Mouse (Mus musculus) MEL (cell line): ENCODE results near the gene Ccdc12. TPM values are rescaled to one million over a fixed set of nuclear protein-coding genes. Genes with fewer than 3 reads are reported as not detected.

Experiments used
- DNase-seq: peaks from one replicate; pipeline ENCODE4 v3.0.0; 2011; ENCODE audit warnings: low read depth, low spot score
- H3K27ac ChIP-seq: 2 replicates; pipeline ENCODE4 v1.5.1; 2012; ENCODE audit warnings: low read depth, mild to moderate bottlenecking, control low read depth, low read length, moderate library complexity; ENCODE audit not compliant: control insufficient read depth
- H3K27me3 ChIP-seq, 2 experiments: fragments of 150-350 bp in 1 of 2; sonication (generic) in 1 of 2; 2 replicates each; pipeline ENCODE4 v1.6.1; 2012; ENCODE audit warnings: low read length in 2 of 2, mild to moderate bottlenecking in 2 of 2, improper control_type of control experiment in 1 of 2, moderate library complexity in 1 of 2; ENCODE audit not compliant: insufficient read depth in 2 of 2, control insufficient read depth in 1 of 2
- H3K36me3 ChIP-seq, 2 experiments: 2 replicates each; pipeline ENCODE4 v1.6.1; 2012 to 2014; ENCODE audit warnings: low read length in 2 of 2, improper control_type of control experiment in 1 of 2, inconsistent platforms in 1 of 2, mild to moderate bottlenecking in 1 of 2; ENCODE audit not compliant: insufficient read depth in 2 of 2, control insufficient read depth in 1 of 2
- H3K4me1 ChIP-seq, 2 experiments: fragments of 150-350 bp in 1 of 2; sonication (generic) in 1 of 2; 2 replicates each; pipeline ENCODE4 v1.6.1; 2012; ENCODE audit warnings: low read length in 2 of 2, improper control_type of control experiment in 1 of 2, mild to moderate bottlenecking in 1 of 2; ENCODE audit not compliant: insufficient read depth in 2 of 2, control insufficient read depth in 1 of 2
- H3K4me3 ChIP-seq, 2 experiments: fragments of 150-350 bp in 1 of 2; sonication (generic) in 1 of 2; 2 replicates each; pipeline ENCODE4 v1.5.1; 2012; ENCODE audit warnings: low read depth in 2 of 2, low read length in 2 of 2, mild to moderate bottlenecking in 2 of 2, moderate library complexity in 2 of 2, control low read depth in 1 of 2, improper control_type of control experiment in 1 of 2; ENCODE audit not compliant: control insufficient read depth in 1 of 2, insufficient read depth in 1 of 2
- H3K79me2 ChIP-seq: 2 replicates; pipeline ENCODE4 v1.6.1; 2012; ENCODE audit warnings: mild to moderate bottlenecking, low read length, moderate library complexity; ENCODE audit not compliant: control insufficient read depth, poor library complexity, insufficient read depth
- H3K9ac ChIP-seq: 2 replicates; pipeline ENCODE4 v1.6.1; 2012; ENCODE audit warnings: low read depth, mild to moderate bottlenecking, control low read depth, low read length, moderate library complexity; ENCODE audit not compliant: control insufficient read depth, poor library complexity, severe bottlenecking
- H3K9me3 ChIP-seq: fragments of 150-350 bp; sonication (generic); replicated peaks from 2 replicates; pipeline ENCODE4 v1.6.1; 2012; ENCODE audit warnings: mild to moderate bottlenecking, low read length, improper control_type of control experiment, moderate library complexity; ENCODE audit not compliant: insufficient read depth
- CTCF ChIP-seq, 3 experiments: IDR thresholded peaks in 2 of 3; conservative IDR thresholded peaks in 1 of 3; 2 replicates each; pipeline ENCODE4 v1.5.1; 2011 to 2012; ENCODE audit warnings: low read length in 3 of 3, low read depth in 2 of 3, mild to moderate bottlenecking in 2 of 3, improper control_type of control experiment in 1 of 3, inconsistent platforms in 1 of 3, mixed read lengths in 1 of 3, moderate library complexity in 1 of 3; ENCODE audit not compliant: control insufficient read depth in 1 of 3, insufficient read depth in 1 of 3, poor library complexity in 1 of 3, severe bottlenecking in 1 of 3
- E2F4 ChIP-seq: IDR thresholded peaks from 2 replicates; pipeline ENCODE4 v1.6.1; 2011; ENCODE audit warnings: low read depth, low read length, improper control_type of control experiment, borderline replicate concordance
- ETS1 ChIP-seq: IDR thresholded peaks from 2 replicates; pipeline ENCODE4 v1.6.1; 2012; ENCODE audit warnings: low read depth, mild to moderate bottlenecking, inconsistent platforms, low read length, improper control_type of control experiment, moderate library complexity
- GABPA ChIP-seq: IDR thresholded peaks from 2 replicates; pipeline ENCODE4 v1.6.1; 2012; ENCODE audit warnings: low read depth, mild to moderate bottlenecking, inconsistent platforms, low read length, improper control_type of control experiment, moderate library complexity
- HCFC1 ChIP-seq: IDR thresholded peaks from 2 replicates; pipeline ENCODE4 v1.6.1; 2012; ENCODE audit warnings: low read depth, mild to moderate bottlenecking, inconsistent platforms, low read length, improper control_type of control experiment, moderate library complexity
- MAX ChIP-seq: IDR thresholded peaks from 2 replicates; pipeline ENCODE4 v1.6.1; 2011; ENCODE audit warnings: low read length, improper control_type of control experiment
- MEF2A ChIP-seq: IDR thresholded peaks from 2 replicates; pipeline ENCODE4 v1.6.1; 2014; ENCODE audit warnings: low read depth, mild to moderate bottlenecking, inconsistent platforms, low read length, improper control_type of control experiment; ENCODE audit not compliant: poor library complexity, insufficient replicate concordance, severe bottlenecking; ENCODE audit errors: extremely low read depth
- NELFE ChIP-seq: IDR thresholded peaks from 2 replicates; pipeline ENCODE4 v1.6.1; 2011; ENCODE audit warnings: low read depth, low read length, improper control_type of control experiment
- NRF1 ChIP-seq: IDR thresholded peaks from 2 replicates; pipeline ENCODE4 v1.6.1; 2014; ENCODE audit warnings: low read depth, mild to moderate bottlenecking, inconsistent platforms, low read length, improper control_type of control experiment, moderate library complexity; ENCODE audit not compliant: poor library complexity, insufficient read depth, severe bottlenecking
- POLR2A ChIP-seq, 2 experiments: IDR thresholded peaks; 2 replicates each; pipeline ENCODE4 v1.6.1; 2011 to 2012; ENCODE audit warnings: low read length in 2 of 2, mild to moderate bottlenecking in 2 of 2, control low read depth in 1 of 2, improper control_type of control experiment in 1 of 2, low read depth in 1 of 2, moderate library complexity in 1 of 2; ENCODE audit not compliant: control insufficient read depth in 1 of 2, insufficient read depth in 1 of 2, poor library complexity in 1 of 2
- RCOR1 ChIP-seq: IDR thresholded peaks from 2 replicates; pipeline ENCODE4 v1.6.1; 2012; ENCODE audit warnings: low read depth, mild to moderate bottlenecking, inconsistent platforms, low read length, improper control_type of control experiment
- UBTF ChIP-seq: IDR thresholded peaks from 2 replicates; pipeline ENCODE4 v1.6.1; 2012; ENCODE audit warnings: low read depth, mild to moderate bottlenecking, inconsistent platforms, low read length, improper control_type of control experiment, moderate library complexity, borderline replicate concordance; ENCODE audit not compliant: insufficient read depth
- USF1 ChIP-seq: IDR thresholded peaks from 2 replicates; pipeline ENCODE4 v1.6.1; 2014; ENCODE audit warnings: low read depth, mild to moderate bottlenecking, inconsistent platforms, low read length, improper control_type of control experiment, moderate library complexity
- ZC3H11A ChIP-seq: IDR thresholded peaks from 2 replicates; pipeline ENCODE4 v1.6.1; 2012; ENCODE audit warnings: low read depth, mild to moderate bottlenecking, inconsistent platforms, low read length, improper control_type of control experiment
- polyA plus RNA-seq, 2 experiments: library from polyadenylated mRNA; stranded (reverse) in 1 of 2; unstranded in 1 of 2; fragments of >175 nt in 1 of 2; fragments of >200 nt in 1 of 2; gene quantifications; 2 replicates each; pipeline versions ENCODE4 v1.2.1 to v1.2.4; 2012; ENCODE audit warnings: low replicate concordance in 2 of 2, low read depth in 1 of 2; ENCODE audit not compliant: insufficient read length in 2 of 2, insufficient read depth in 1 of 2, missing spikeins in 1 of 2
- total RNA-seq: library from RNA; depleted of rRNA; stranded (reverse); fragments of 300-350 nt; gene quantifications from 2 replicates; pipeline ENCODE4 v1.2.3, GENCODE M21; 2012

Gene Ccdc12
- total and polyA plus RNA-seq, 3 experiments: 112 to 129 TPM; not detected in 1

DNA sequence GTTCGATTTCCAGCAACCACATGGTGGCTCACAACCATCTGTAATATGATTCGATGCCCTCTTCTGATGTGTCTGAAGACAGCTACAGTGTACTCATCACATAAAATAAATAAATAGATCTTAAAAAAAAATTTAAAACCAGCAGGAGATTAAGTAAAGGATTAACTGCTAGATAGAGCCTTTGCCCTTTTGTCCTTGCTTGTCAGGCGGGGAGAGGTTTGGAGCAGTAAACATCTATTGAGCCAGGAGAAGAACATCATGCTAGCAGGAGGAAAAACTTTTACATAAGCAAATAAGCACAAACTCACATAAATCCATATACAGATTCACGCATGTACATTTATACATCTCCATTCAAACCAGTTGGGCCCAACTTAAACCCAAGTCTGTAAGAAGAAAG, 56.2 kb downstream of the Ccdc12 start:
- DNase-seq: no peak
- Histone ChIP-seq H3K79me2 (no peaks in the 10 kb centered on the region), H3K9ac (no peak overlapping the region), H3K27ac (no peak overlapping the region), H3K9me3 (no peaks in the 10 kb centered on the region), H3K27me3 (no peaks in the 10 kb centered on the region), H3K4me1 (peaks cover 0 to 5% of the 10 kb centered on the region in 2 experiments; a peak in 1 of 4 replicates), H3K4me3 (no peak overlapping the region), H3K36me3 (peaks cover 0 to 8% of the 10 kb centered on the region in 2 experiments; a peak in 2 of 4 replicates)
- TF ChIP-seq NELFE (no peak), ETS1 (no peak), MAX (no peak), USF1 (no peak), NRF1 (no peak), ZC3H11A (no peak), E2F4 (no peak), UBTF (no peak), POLR2A (IDR thresholded peaks at IDR 0.05; ENCODE audit: control insufficient read depth in 1 of 2, insufficient read depth in 1 of 2, low read depth in 1 of 2, low read length in 2 of 2, poor library complexity in 1 of 2) (no peak), MEF2A (no peak), HCFC1 (no peak)

DNA sequence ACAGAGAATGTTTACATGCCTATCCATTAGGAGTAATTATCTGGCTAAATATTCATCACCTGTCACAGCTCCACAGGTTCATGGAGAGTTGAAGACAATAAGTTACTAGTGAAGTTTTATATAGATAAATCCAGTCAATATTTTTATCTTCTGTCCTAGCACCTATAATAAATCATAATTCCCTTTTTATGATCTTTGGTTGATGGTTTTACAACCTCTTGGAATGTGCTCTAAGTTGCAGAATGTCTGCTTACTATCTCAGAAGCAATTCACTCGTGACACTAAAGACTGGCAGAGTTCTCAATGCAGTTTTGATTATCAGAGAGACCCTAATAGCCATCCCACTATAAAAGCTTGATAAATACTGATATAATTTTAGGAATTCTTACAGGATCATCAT, 57.1 kb downstream of the Ccdc12 start:
- Histone ChIP-seq H3K9ac (no peak overlapping the region), H3K9me3 (no peaks in the 10 kb centered on the region), H3K27me3 (no peaks in the 10 kb centered on the region), H3K27ac (no peak overlapping the region), H3K4me3 (no peak overlapping the region), H3K4me1 (peaks cover 0 to 5% of the 10 kb centered on the region in 2 experiments; a peak in 1 of 4 replicates), H3K36me3 (peaks cover 0 to 8% of the 10 kb centered on the region in 2 experiments; a peak in 2 of 4 replicates), H3K79me2 (no peaks in the 10 kb centered on the region)
- TF ChIP-seq ZC3H11A (no peak), GABPA (no peak), UBTF (no peak)
- TF ChIP-seq, all 39 proteins: peak for 0
- DNase-seq: no peak

DNA sequence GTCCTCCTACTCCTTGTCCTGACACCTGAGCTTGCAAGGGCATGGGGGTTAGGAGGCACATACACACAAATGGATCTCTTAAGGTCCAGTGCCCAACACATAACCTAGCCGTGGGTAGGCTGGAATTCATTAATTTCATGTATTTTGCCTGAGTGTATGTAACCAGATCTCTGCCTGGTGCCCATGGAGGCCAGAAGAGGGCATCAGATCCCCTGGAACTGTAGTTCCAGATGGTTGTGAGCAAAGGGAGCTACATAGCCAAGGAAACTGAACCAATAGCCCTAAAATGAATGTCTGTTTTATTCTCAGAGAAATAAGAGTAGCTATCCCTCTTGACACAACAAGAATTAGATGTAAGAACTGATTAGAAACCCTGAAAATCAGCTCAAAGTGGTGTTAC, 59.1 kb downstream of the Ccdc12 start:
- H3K36me3 ChIP-seq: peaks cover 0 to 8% of the 10 kb centered on the region in 2 experiments; a peak in 2 of 4 replicates
- H3K9ac ChIP-seq: no peak overlapping the region
- H3K27me3 ChIP-seq: no peaks in the 10 kb centered on the region
- no peaks in the 10 kb centered on the region for H3K79me2 ChIP-seq
- H3K27ac ChIP-seq: no peak overlapping the region
- TF ChIP-seq RCOR1 (no peak), CTCF (IDR thresholded peaks at IDR 0.05 in 2 of 3, conservative IDR thresholded peaks at IDR 0.05 in 1 of 3; ENCODE audit: control insufficient read depth in 1 of 3, insufficient read depth in 1 of 3, low read depth in 2 of 3, low read length in 3 of 3, poor library complexity in 1 of 3, severe bottlenecking in 1 of 3) (peak in 1 of 3 experiments; percentile 9; a peak in 1 of 6 replicates)
- H3K9me3 ChIP-seq: no peaks in the 10 kb centered on the region
- no peak for DNase-seq
- H3K4me1 ChIP-seq: no peaks in the 10 kb centered on the region
- H3K4me3 ChIP-seq: no peak overlapping the region
